Mouse (Mus musculus): ENCODE data around the gene Plac9a. TPM values are rescaled to one million over a fixed set of nuclear protein-coding genes. Genes with fewer than 3 reads are reported as not detected.

Plac9a gene
- polyA plus RNA-seq, 1 experiment from 2014 or later, result not detected

GRCm38 (mm10) chr14:25866832-25867231 is 36.1 kb downstream of the Plac9a start:
- H3K4me2 ChIP-seq (ENCODE audit: low read length), result no peak overlapping the region
- no peak overlapping the region for H3K9ac ChIP-seq (replicated peaks; ENCODE audit: low read depth, low read length)
- H3K4me1 ChIP-seq (replicated peaks; ENCODE audit: control insufficient read depth, insufficient read depth, low read length), result no peaks in the 10 kb centered on the region
- WGBS, result 78% methylated on average over 11 of the region's 11 CpGs
- no peaks in the 10 kb centered on the region for H3K27me3 ChIP-seq (replicated peaks; ENCODE audit: control insufficient read depth, insufficient read depth, low read length)
- no peak overlapping the region for H3K27ac ChIP-seq (ENCODE audit: low read length)
- no peak overlapping the region for H3K4me3 ChIP-seq (replicated peaks; ENCODE audit: low read length)
- ATAC-seq, result no peak
- no peaks in the 10 kb centered on the region for H3K9me3 ChIP-seq (ENCODE audit: control insufficient read depth, low read length)
- no peaks in the 10 kb centered on the region for H3K36me3 ChIP-seq (ENCODE audit: control insufficient read depth, insufficient read depth)

DNA sequence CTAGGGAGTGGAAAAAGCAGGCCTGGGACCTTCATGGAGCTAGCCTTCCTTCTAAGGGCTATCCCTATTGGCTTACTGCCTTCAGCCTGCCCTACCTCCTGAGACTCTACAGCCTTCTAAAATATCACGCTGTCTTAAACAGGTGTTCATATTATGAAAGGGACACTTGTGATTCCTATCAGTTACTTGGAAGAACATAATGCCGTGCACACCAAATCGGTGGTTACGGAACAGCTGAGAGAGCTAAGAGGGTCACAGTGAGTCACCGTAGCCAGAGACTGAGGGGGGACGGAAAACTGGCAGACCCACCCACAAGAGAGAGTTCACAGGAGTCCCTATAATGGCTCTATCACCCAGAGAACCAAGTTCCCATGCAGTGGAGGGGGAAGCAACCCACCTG is 36.5 kb downstream of the Plac9a start:
- Histone ChIP-seq H3K4me2 (ENCODE audit: low read length) (no peak overlapping the region), H3K9me3 (ENCODE audit: control insufficient read depth, low read length) (no peaks in the 10 kb centered on the region), H3K4me1 (replicated peaks; ENCODE audit: control insufficient read depth, insufficient read depth, low read length) (no peaks in the 10 kb centered on the region), H3K27me3 (replicated peaks; ENCODE audit: control insufficient read depth, insufficient read depth, low read length) (no peaks in the 10 kb centered on the region), H3K36me3 (ENCODE audit: control insufficient read depth, insufficient read depth) (no peaks in the 10 kb centered on the region), H3K27ac (ENCODE audit: low read length) (no peak overlapping the region), H3K9ac (replicated peaks; ENCODE audit: low read depth, low read length) (no peak overlapping the region), H3K4me3 (replicated peaks; ENCODE audit: low read length) (no peak overlapping the region)
- no peak for ATAC-seq
- 95% methylated on average over 6 of the region's 6 CpGs for WGBS

DNA sequence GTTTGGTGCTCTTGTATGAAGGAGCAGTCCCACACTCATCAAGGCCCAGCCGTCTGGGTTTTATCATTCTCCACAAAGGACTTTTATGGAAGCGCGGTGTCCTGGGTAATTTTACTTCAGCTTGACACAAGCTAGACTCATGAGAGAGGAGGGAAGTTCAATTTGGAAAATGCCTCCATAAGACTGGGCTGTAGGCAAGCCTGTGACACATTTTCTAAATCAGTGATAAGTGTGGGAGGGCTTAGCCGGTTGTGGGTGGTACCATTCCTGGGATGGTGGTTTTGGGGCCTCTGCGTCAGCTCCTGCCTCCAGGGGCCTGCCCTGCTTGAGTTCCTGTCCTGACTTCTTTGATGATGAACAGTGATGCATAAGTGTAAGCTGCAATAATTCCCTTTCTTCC is 37.6 kb downstream of the Plac9a start:
- no peaks in the 10 kb centered on the region for H3K4me1 ChIP-seq (replicated peaks; ENCODE audit: control insufficient read depth, insufficient read depth, low read length)
- H3K27me3 ChIP-seq (replicated peaks; ENCODE audit: control insufficient read depth, insufficient read depth, low read length), result no peaks in the 10 kb centered on the region
- ATAC-seq, result no peak
- H3K9ac ChIP-seq (replicated peaks; ENCODE audit: low read depth, low read length), result no peak overlapping the region
- no peaks in the 10 kb centered on the region for H3K36me3 ChIP-seq (ENCODE audit: control insufficient read depth, insufficient read depth)
- no peak overlapping the region for H3K27ac ChIP-seq (ENCODE audit: low read length)
- H3K9me3 ChIP-seq (ENCODE audit: control insufficient read depth, low read length), result no peaks in the 10 kb centered on the region
- no peak overlapping the region for H3K4me3 ChIP-seq (replicated peaks; ENCODE audit: low read length)
- WGBS, result 93% methylated on average over 5 of the region's 5 CpGs
- no peak overlapping the region for H3K4me2 ChIP-seq (ENCODE audit: low read length)

- WGBS, result 77% methylated on average over 2 of the region's 2 CpGs
- no peaks in the 10 kb centered on the region for H3K36me3 ChIP-seq (ENCODE audit: control insufficient read depth, insufficient read depth)
- no peaks in the 10 kb centered on the region for H3K9me3 ChIP-seq (ENCODE audit: control insufficient read depth, low read length)
- H3K27me3 ChIP-seq (replicated peaks; ENCODE audit: control insufficient read depth, insufficient read depth, low read length), result no peaks in the 10 kb centered on the region
- H3K9ac ChIP-seq (replicated peaks; ENCODE audit: low read depth, low read length), result no peak overlapping the region
- H3K4me1 ChIP-seq (replicated peaks; ENCODE audit: control insufficient read depth, insufficient read depth, low read length), result no peaks in the 10 kb centered on the region
- no peak overlapping the region for H3K4me3 ChIP-seq (replicated peaks; ENCODE audit: low read length)
- ATAC-seq, result no peak
- no peak overlapping the region for H3K27ac ChIP-seq (ENCODE audit: low read length)
- H3K4me2 ChIP-seq (ENCODE audit: low read length), result no peak overlapping the region
These were observed 39.2 kb downstream of the Plac9a start for GRCm38 (mm10) chr14:25863721-25864120.

- Histone ChIP-seq H3K4me3 (replicated peaks; ENCODE audit: low read length) (no peak overlapping the region), H3K9ac (replicated peaks; ENCODE audit: low read depth, low read length) (no peak overlapping the region), H3K36me3 (ENCODE audit: control insufficient read depth, insufficient read depth) (no peaks in the 10 kb centered on the region), H3K4me1 (replicated peaks; ENCODE audit: control insufficient read depth, insufficient read depth, low read length) (no peaks in the 10 kb centered on the region), H3K27me3 (replicated peaks; ENCODE audit: control insufficient read depth, insufficient read depth, low read length) (no peaks in the 10 kb centered on the region), H3K27ac (ENCODE audit: low read length) (no peak overlapping the region), H3K9me3 (ENCODE audit: control insufficient read depth, low read length) (no peaks in the 10 kb centered on the region), H3K4me2 (ENCODE audit: low read length) (no peak overlapping the region)
- ATAC-seq, result no peak
- WGBS, result 91% methylated on average over 13 of the region's 13 CpGs
These were observed 40.9 kb downstream of the Plac9a start for GRCm38 (mm10) chr14:25861771-25862530.

DNA sequence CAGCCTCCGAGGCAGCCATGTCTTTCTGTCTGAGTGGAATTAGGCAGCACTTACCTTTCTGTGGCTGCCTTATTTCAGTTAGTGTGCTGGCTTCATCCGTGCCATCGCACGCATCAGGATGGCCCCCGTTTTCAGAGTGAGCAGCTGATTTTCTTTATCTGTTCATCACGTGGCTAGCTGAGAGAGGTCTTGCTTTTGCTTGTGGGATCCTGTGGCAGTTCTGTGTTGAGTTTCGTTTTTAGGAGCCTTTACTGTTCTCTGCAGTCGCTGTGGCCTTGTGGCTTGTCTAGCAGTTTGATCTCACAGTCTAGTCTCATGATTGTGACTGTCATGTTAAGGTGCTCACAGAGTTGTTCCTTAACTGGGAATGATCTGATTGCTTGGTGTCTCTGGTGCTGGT is 45.0 kb downstream of the Plac9a start:
- no peak for ATAC-seq
- no peak overlapping the region for H3K27ac ChIP-seq (ENCODE audit: low read length)
- H3K4me3 ChIP-seq (replicated peaks; ENCODE audit: low read length), result no peak overlapping the region
- H3K36me3 ChIP-seq (ENCODE audit: control insufficient read depth, insufficient read depth), result no peaks in the 10 kb centered on the region
- H3K27me3 ChIP-seq (replicated peaks; ENCODE audit: control insufficient read depth, insufficient read depth, low read length), result no peaks in the 10 kb centered on the region
- no peak overlapping the region for H3K4me2 ChIP-seq (ENCODE audit: low read length)
- H3K9ac ChIP-seq (replicated peaks; ENCODE audit: low read depth, low read length), result no peak overlapping the region
- WGBS, result 89% methylated on average over 8 of the region's 8 CpGs
- H3K9me3 ChIP-seq (ENCODE audit: control insufficient read depth, low read length), result no peaks in the 10 kb centered on the region
- no peaks in the 10 kb centered on the region for H3K4me1 ChIP-seq (replicated peaks; ENCODE audit: control insufficient read depth, insufficient read depth, low read length)

GRCm38 (mm10) chr14:25857168-25857621 is 45.7 kb downstream of the Plac9a start:
- no peak overlapping the region for H3K4me2 ChIP-seq (ENCODE audit: low read length)
- no peaks in the 10 kb centered on the region for H3K4me1 ChIP-seq (replicated peaks; ENCODE audit: control insufficient read depth, insufficient read depth, low read length)
- ATAC-seq, result no peak
- no peaks in the 10 kb centered on the region for H3K9me3 ChIP-seq (ENCODE audit: control insufficient read depth, low read length)
- 76% methylated on average over 3 of the region's 3 CpGs for WGBS
- H3K9ac ChIP-seq (replicated peaks; ENCODE audit: low read depth, low read length), result no peak overlapping the region
- no peak overlapping the region for H3K4me3 ChIP-seq (replicated peaks; ENCODE audit: low read length)
- H3K36me3 ChIP-seq (ENCODE audit: control insufficient read depth, insufficient read depth), result no peaks in the 10 kb centered on the region
- H3K27me3 ChIP-seq (replicated peaks; ENCODE audit: control insufficient read depth, insufficient read depth, low read length), result no peaks in the 10 kb centered on the region
- H3K27ac ChIP-seq (ENCODE audit: low read length), result no peak overlapping the region

DNA sequence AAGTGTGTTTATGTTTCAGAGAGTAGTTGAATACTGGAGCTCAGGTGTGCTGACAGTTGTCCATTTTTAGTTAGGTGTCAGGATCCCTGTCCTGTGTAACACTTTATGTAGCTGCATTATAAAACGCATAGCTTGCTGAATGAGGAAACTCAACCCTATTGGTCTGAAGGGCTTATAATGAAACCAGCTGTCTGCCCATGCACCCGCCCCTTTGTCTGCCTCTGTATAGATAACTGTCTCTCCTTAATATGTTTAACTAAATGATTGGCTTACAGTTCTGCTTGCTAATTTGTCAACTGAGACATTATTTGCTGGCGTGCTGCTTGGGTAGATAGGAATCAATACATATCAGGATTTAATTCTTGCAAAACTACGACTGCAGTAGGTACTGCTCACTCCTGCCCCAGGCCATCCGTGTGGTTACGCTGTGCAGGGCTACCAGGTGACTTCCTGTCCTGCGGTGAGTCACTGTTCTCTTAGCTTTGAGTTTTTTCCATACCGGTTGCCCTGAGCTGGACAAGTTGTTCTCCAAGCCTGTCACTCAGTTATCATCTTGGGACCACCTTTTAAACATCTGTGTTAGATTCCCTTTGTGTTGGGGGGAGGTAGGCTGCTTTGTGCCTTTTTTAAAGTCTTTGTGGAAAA is 47.5 kb downstream of the Plac9a start:
- Histone ChIP-seq H3K4me3 (replicated peaks; ENCODE audit: low read length) (no peak overlapping the region), H3K36me3 (ENCODE audit: control insufficient read depth, insufficient read depth) (no peaks in the 10 kb centered on the region), H3K4me2 (ENCODE audit: low read length) (no peak overlapping the region), H3K27me3 (replicated peaks; ENCODE audit: control insufficient read depth, insufficient read depth, low read length) (no peaks in the 10 kb centered on the region), H3K4me1 (replicated peaks; ENCODE audit: control insufficient read depth, insufficient read depth, low read length) (no peaks in the 10 kb centered on the region), H3K27ac (ENCODE audit: low read length) (no peak overlapping the region), H3K9ac (replicated peaks; ENCODE audit: low read depth, low read length) (no peak overlapping the region), H3K9me3 (ENCODE audit: control insufficient read depth, low read length) (no peaks in the 10 kb centered on the region)
- ATAC-seq, result no peak
- 78% methylated on average over 8 of the region's 8 CpGs for WGBS

- Histone ChIP-seq H3K4me2 (ENCODE audit: low read length) (no peak overlapping the region), H3K4me3 (replicated peaks; ENCODE audit: low read length) (no peak overlapping the region), H3K27me3 (replicated peaks; ENCODE audit: control insufficient read depth, insufficient read depth, low read length) (no peaks in the 10 kb centered on the region), H3K36me3 (ENCODE audit: control insufficient read depth, insufficient read depth) (no peaks in the 10 kb centered on the region), H3K9me3 (ENCODE audit: control insufficient read depth, low read length) (no peaks in the 10 kb centered on the region), H3K9ac (replicated peaks; ENCODE audit: low read depth, low read length) (no peak overlapping the region), H3K4me1 (replicated peaks; ENCODE audit: control insufficient read depth, insufficient read depth, low read length) (no peaks in the 10 kb centered on the region), H3K27ac (ENCODE audit: low read length) (no peak overlapping the region)
- 91% methylated on average over 16 of the region's 16 CpGs for WGBS
- ATAC-seq, result no peak
These were observed 49.0 kb downstream of the Plac9a start for GRCm38 (mm10) chr14:25853717-25854452.

Data from forebrain, embryonic 16.5 days (tissue).